Mouse (Mus musculus) forebrain, embryonic 16.5 days (tissue): Measurements from ENCODE around the gene Gm9857. TPM values are rescaled to one million over a fixed set of nuclear protein-coding genes. Genes with fewer than 3 reads are reported as not detected.

Source experiments
- ATAC-seq: fragments of 200-750 bp; cut with Nextera tagmentation; 2 replicates; pipeline ENCODE4 v1.8.0; 2017; ENCODE audit warnings: mild to moderate bottlenecking, moderate library complexity
- H3K27ac ChIP-seq: fragments of 300-500 bp; sonication (generic); 2 replicates; pipeline ENCODE4 v1.5.1; 2014; ENCODE audit warnings: low read length, control low read depth
- H3K27me3 ChIP-seq: fragments of 300-500 bp; sonication (generic); replicated peaks from 2 replicates; pipeline ENCODE4 v1.6.1; 2014; ENCODE audit warnings: low read length; ENCODE audit not compliant: control insufficient read depth, insufficient read depth
- H3K36me3 ChIP-seq: fragments of 300-500 bp; sonication (generic); 2 replicates; pipeline ENCODE4 v1.6.1; 2014; ENCODE audit not compliant: control insufficient read depth, insufficient read depth
- H3K4me1 ChIP-seq: fragments of 300-500 bp; sonication (generic); replicated peaks from 2 replicates; pipeline ENCODE4 v1.6.1; 2014; ENCODE audit warnings: low read length; ENCODE audit not compliant: control insufficient read depth, insufficient read depth
- H3K4me2 ChIP-seq: fragments of 300-500 bp; sonication (generic); 2 replicates; pipeline ENCODE4 v1.6.1; 2014; ENCODE audit warnings: mild to moderate bottlenecking, low read length, control low read depth
- H3K4me3 ChIP-seq: fragments of 300-500 bp; sonication (generic); replicated peaks from 2 replicates; pipeline ENCODE4 v1.5.1; 2014; ENCODE audit warnings: mild to moderate bottlenecking, low read length, control low read depth
- H3K9ac ChIP-seq: fragments of 300-500 bp; sonication (generic); replicated peaks from 2 replicates; pipeline ENCODE4 v1.6.1; 2014; ENCODE audit warnings: low read depth, low read length, control low read depth
- H3K9me3 ChIP-seq: fragments of 300-500 bp; sonication (generic); 2 replicates; pipeline ENCODE4 v1.6.1; 2016; ENCODE audit warnings: low read length; ENCODE audit not compliant: control insufficient read depth
- WGBS: fragments of 180-500 bp; shearing (Covaris S2); extraction: QIAGEN DNeasy Blood & Tissue Kit; methylation state at CpG from one replicate; pipeline ENCODE4 v1.1.7; 2014; 5-methylcytosine and 5-hydroxymethylcytosine counted together
- polyA plus RNA-seq: library from polyadenylated mRNA; unstranded; fragments of >200 nt; fragmentation: Nextera tagmentation; extraction: Ambion mirVana; gene quantifications from 2 replicates; pipeline ENCODE4 v1.2.1, GENCODE M21; 2015

The Gm9857 gene
- 0.71 and 1.3 TPM in 2 replicates for polyA plus RNA-seq

- no peak within 1 kb of the TSS for H3K27ac ChIP-seq
- no peaks in the 10 kb centered on the region for H3K36me3 ChIP-seq
- no peaks in the 10 kb centered on the region for H3K4me1 ChIP-seq
- H3K27me3 ChIP-seq, result no peaks in the 10 kb centered on the region
- no peaks in the 10 kb centered on the region for H3K9me3 ChIP-seq
- H3K4me3 ChIP-seq, result peak within 1 kb of the TSS; percentile 42
- WGBS, result 52% methylated on average over 43 of the region's 59 CpGs
- peak within 1 kb of the TSS; percentile 56 for H3K4me2 ChIP-seq
- ATAC-seq, result peak; percentile 83
- H3K9ac ChIP-seq, result peak within 1 kb of the TSS; percentile 41
These were observed at the start of gene Gm9857 for GRCm38 (mm10) chr3:108940001-108940633. Gene Gm9857, minus strand, starts transcription at chr3:108940445.

GRCm38 (mm10) chr3:108987009-108987659, 46.9 kb upstream of the Gm9857 start:
- Histone ChIP-seq H3K4me2 (no peak overlapping the region), H3K9me3 (no peaks in the 10 kb centered on the region), H3K4me3 (no peak overlapping the region), H3K9ac (no peak overlapping the region), H3K4me1 (no peaks in the 10 kb centered on the region), H3K36me3 (peaks cover 8% of the 10 kb centered on the region; the same call in 1 of the 2 replicates), H3K27me3 (no peaks in the 10 kb centered on the region), H3K27ac (no peak overlapping the region)
- 60% methylated on average over 12 of the region's 12 CpGs for WGBS
- ATAC-seq, result peak; percentile 50; the same call in 1 of the 2 replicates

DNA sequence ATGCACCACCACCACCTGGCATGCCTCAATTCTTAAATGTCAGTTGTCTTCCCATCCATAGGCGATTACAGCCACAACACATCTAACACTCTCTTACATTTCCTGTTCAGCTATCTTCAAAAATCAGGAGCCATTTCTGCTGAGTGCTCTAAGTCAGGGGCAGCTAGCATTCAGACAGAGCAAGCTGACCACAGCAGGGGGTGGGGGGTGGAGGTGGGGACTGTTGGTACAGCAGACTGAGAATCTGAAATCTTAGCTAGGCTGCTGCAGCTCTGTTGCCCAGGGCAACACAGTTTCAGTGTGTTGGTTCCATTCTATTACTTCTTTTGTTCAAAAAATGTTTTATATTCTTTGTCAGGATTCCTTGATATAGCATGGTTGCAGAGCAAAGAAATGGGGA, 46.3 kb upstream of the Gm9857 start:
- Histone ChIP-seq H3K9me3 (no peaks in the 10 kb centered on the region), H3K4me1 (no peaks in the 10 kb centered on the region), H3K4me2 (no peak overlapping the region), H3K27ac (no peak overlapping the region), H3K27me3 (no peaks in the 10 kb centered on the region), H3K4me3 (no peak overlapping the region), H3K9ac (no peak overlapping the region), H3K36me3 (peaks cover 8% of the 10 kb centered on the region; the same call in 1 of the 2 replicates)
- ATAC-seq, result peak; percentile 54; the same call in 1 of the 2 replicates
- WGBS, result 69% methylated on average over 1 of the region's 1 CpGs

GRCm38 (mm10) chr3:108983989-108984388, 43.7 kb upstream of the Gm9857 start:
- ATAC-seq, result no peak
- Histone ChIP-seq H3K36me3 (peaks cover 8% of the 10 kb centered on the region), H3K9me3 (no peaks in the 10 kb centered on the region), H3K9ac (no peak overlapping the region), H3K4me3 (no peak overlapping the region), H3K4me2 (no peak overlapping the region), H3K4me1 (no peaks in the 10 kb centered on the region), H3K27me3 (no peaks in the 10 kb centered on the region), H3K27ac (no peak overlapping the region)
- 86% methylated on average over 5 of the region's 5 CpGs for WGBS

- H3K9ac ChIP-seq, result no peak overlapping the region
- peaks cover 15% of the 10 kb centered on the region for H3K36me3 ChIP-seq
- 82% methylated on average over 6 of the region's 6 CpGs for WGBS
These were observed 41.7 kb upstream of the Gm9857 start for GRCm38 (mm10) chr3:108981946-108982345.

GRCm38 (mm10) chr3:108977340-108978030, 37.2 kb upstream of the Gm9857 start:
- Histone ChIP-seq H3K4me3 (no peak overlapping the region), H3K4me2 (no peak overlapping the region), H3K27ac (no peak overlapping the region), H3K9ac (no peak overlapping the region), H3K27me3 (no peaks in the 10 kb centered on the region), H3K9me3 (no peaks in the 10 kb centered on the region), H3K36me3 (peaks cover 15% of the 10 kb centered on the region), H3K4me1 (no peaks in the 10 kb centered on the region)
- 97% methylated on average over 13 of the region's 13 CpGs for WGBS
- no peak for ATAC-seq

More at GRCm38 (mm10) chr3:108981946-108982345, 41.7 kb upstream of the Gm9857 start:
- no peak overlapping the region for H3K27ac ChIP-seq
- H3K4me3 ChIP-seq, result no peak overlapping the region
- no peak overlapping the region for H3K4me2 ChIP-seq
- ATAC-seq, result no peak
- H3K9me3 ChIP-seq, result no peaks in the 10 kb centered on the region
- H3K4me1 ChIP-seq, result no peaks in the 10 kb centered on the region
- H3K27me3 ChIP-seq, result no peaks in the 10 kb centered on the region

DNA sequence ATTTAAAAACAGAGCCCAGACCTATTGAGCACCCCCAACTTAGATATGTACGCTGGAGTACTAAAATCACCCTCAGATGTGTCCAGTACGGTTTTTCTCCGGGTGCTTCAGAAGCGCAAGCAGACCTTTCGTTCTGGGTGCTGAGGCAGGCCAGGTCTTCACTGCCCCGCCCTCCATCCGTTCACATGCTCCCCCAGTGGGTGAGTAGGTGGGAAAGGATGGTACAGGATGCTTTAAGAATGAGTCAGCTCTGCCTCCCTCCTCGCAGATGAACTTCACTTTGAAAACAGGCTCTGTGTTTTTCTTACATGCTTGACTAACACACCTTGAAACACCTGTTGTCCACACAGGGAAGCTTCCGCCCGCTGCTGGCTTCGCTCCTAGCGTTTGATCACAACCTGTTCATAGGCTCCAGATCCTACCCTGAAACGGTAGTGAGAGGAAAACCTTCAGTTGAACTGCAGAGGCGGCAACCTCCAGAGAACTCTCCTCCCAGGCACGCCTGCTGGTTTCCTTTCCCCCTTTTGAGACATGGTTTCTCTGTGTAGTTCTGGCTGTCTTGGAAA, 34.8 kb upstream of the Gm9857 start:
- no peaks in the 10 kb centered on the region for H3K27me3 ChIP-seq
- no peak for ATAC-seq
- H3K4me2 ChIP-seq, result no peak overlapping the region
- H3K4me1 ChIP-seq, result no peaks in the 10 kb centered on the region
- no peak overlapping the region for H3K9ac ChIP-seq
- 90% methylated on average over 15 of the region's 15 CpGs for WGBS
- H3K4me3 ChIP-seq, result no peak overlapping the region
- peaks cover 19% of the 10 kb centered on the region for H3K36me3 ChIP-seq
- no peaks in the 10 kb centered on the region for H3K9me3 ChIP-seq
- no peak overlapping the region for H3K27ac ChIP-seq

- Histone ChIP-seq H3K36me3 (peaks cover 16% of the 10 kb centered on the region), H3K9me3 (no peaks in the 10 kb centered on the region), H3K27ac (no peak overlapping the region), H3K4me1 (no peaks in the 10 kb centered on the region), H3K4me2 (no peak overlapping the region), H3K27me3 (no peaks in the 10 kb centered on the region), H3K9ac (no peak overlapping the region), H3K4me3 (no peak overlapping the region)
- 83% methylated on average over 13 of the region's 13 CpGs for WGBS
- ATAC-seq, result no peak
These were observed 33.9 kb upstream of the Gm9857 start for GRCm38 (mm10) chr3:108973980-108974660.
